Mouse (Mus musculus) MEL (cell line): ENCODE measurements around the gene Sp6. TPM values are rescaled to one million over a fixed set of nuclear protein-coding genes. Genes with fewer than 3 reads are reported as not detected.

Experiments
- DNase-seq: peaks from one replicate; pipeline ENCODE4 v3.0.0; 2011; ENCODE audit warnings: low read depth, low spot score
- H3K27ac ChIP-seq: 2 replicates; pipeline ENCODE4 v1.5.1; 2012; ENCODE audit warnings: low read depth, mild to moderate bottlenecking, control low read depth, low read length, moderate library complexity; ENCODE audit not compliant: control insufficient read depth
- H3K27me3 ChIP-seq, 2 experiments: fragments of 150-350 bp in 1 of 2; sonication (generic) in 1 of 2; 2 replicates each; pipeline ENCODE4 v1.6.1; 2012; ENCODE audit warnings: low read length in 2 of 2, mild to moderate bottlenecking in 2 of 2, improper control_type of control experiment in 1 of 2, moderate library complexity in 1 of 2; ENCODE audit not compliant: insufficient read depth in 2 of 2, control insufficient read depth in 1 of 2
- H3K36me3 ChIP-seq, 2 experiments: 2 replicates each; pipeline ENCODE4 v1.6.1; 2012 to 2014; ENCODE audit warnings: low read length in 2 of 2, improper control_type of control experiment in 1 of 2, inconsistent platforms in 1 of 2, mild to moderate bottlenecking in 1 of 2; ENCODE audit not compliant: insufficient read depth in 2 of 2, control insufficient read depth in 1 of 2
- H3K4me1 ChIP-seq, 2 experiments: fragments of 150-350 bp in 1 of 2; sonication (generic) in 1 of 2; 2 replicates each; pipeline ENCODE4 v1.6.1; 2012; ENCODE audit warnings: low read length in 2 of 2, improper control_type of control experiment in 1 of 2, mild to moderate bottlenecking in 1 of 2; ENCODE audit not compliant: insufficient read depth in 2 of 2, control insufficient read depth in 1 of 2
- H3K4me3 ChIP-seq, 2 experiments: fragments of 150-350 bp in 1 of 2; sonication (generic) in 1 of 2; 2 replicates each; pipeline ENCODE4 v1.5.1; 2012; ENCODE audit warnings: low read depth in 2 of 2, low read length in 2 of 2, mild to moderate bottlenecking in 2 of 2, moderate library complexity in 2 of 2, control low read depth in 1 of 2, improper control_type of control experiment in 1 of 2; ENCODE audit not compliant: control insufficient read depth in 1 of 2, insufficient read depth in 1 of 2
- H3K79me2 ChIP-seq: 2 replicates; pipeline ENCODE4 v1.6.1; 2012; ENCODE audit warnings: mild to moderate bottlenecking, low read length, moderate library complexity; ENCODE audit not compliant: control insufficient read depth, poor library complexity, insufficient read depth
- H3K9ac ChIP-seq: 2 replicates; pipeline ENCODE4 v1.6.1; 2012; ENCODE audit warnings: low read depth, mild to moderate bottlenecking, control low read depth, low read length, moderate library complexity; ENCODE audit not compliant: control insufficient read depth, poor library complexity, severe bottlenecking
- H3K9me3 ChIP-seq: fragments of 150-350 bp; sonication (generic); replicated peaks from 2 replicates; pipeline ENCODE4 v1.6.1; 2012; ENCODE audit warnings: mild to moderate bottlenecking, low read length, improper control_type of control experiment, moderate library complexity; ENCODE audit not compliant: insufficient read depth
- BHLHE40 ChIP-seq: IDR thresholded peaks from 2 replicates; pipeline ENCODE4 v1.6.1; 2012; ENCODE audit warnings: low read depth, mild to moderate bottlenecking, inconsistent platforms, low read length, improper control_type of control experiment, borderline replicate concordance
- CHD1 ChIP-seq: IDR thresholded peaks from 2 replicates; pipeline ENCODE4 v1.6.1; 2012; ENCODE audit warnings: low read depth, mild to moderate bottlenecking, inconsistent platforms, low read length, improper control_type of control experiment
- CHD2 ChIP-seq: IDR thresholded peaks from 2 replicates; pipeline ENCODE4 v1.6.1; 2011; ENCODE audit warnings: low read length, improper control_type of control experiment
- CTCF ChIP-seq, 3 experiments: IDR thresholded peaks in 2 of 3; conservative IDR thresholded peaks in 1 of 3; 2 replicates each; pipeline ENCODE4 v1.5.1; 2011 to 2012; ENCODE audit warnings: low read length in 3 of 3, low read depth in 2 of 3, mild to moderate bottlenecking in 2 of 3, improper control_type of control experiment in 1 of 3, inconsistent platforms in 1 of 3, mixed read lengths in 1 of 3, moderate library complexity in 1 of 3; ENCODE audit not compliant: control insufficient read depth in 1 of 3, insufficient read depth in 1 of 3, poor library complexity in 1 of 3, severe bottlenecking in 1 of 3
- E2F4 ChIP-seq: IDR thresholded peaks from 2 replicates; pipeline ENCODE4 v1.6.1; 2011; ENCODE audit warnings: low read depth, low read length, improper control_type of control experiment, borderline replicate concordance
- ELF1 ChIP-seq: IDR thresholded peaks from 2 replicates; pipeline ENCODE4 v1.6.1; 2014; ENCODE audit warnings: low read depth, mild to moderate bottlenecking, inconsistent platforms, low read length, improper control_type of control experiment, moderate library complexity
- EP300 ChIP-seq, 2 experiments: IDR thresholded peaks; 2 replicates each; pipeline ENCODE4 v1.6.1; 2011; ENCODE audit warnings: improper control_type of control experiment in 2 of 2, low read length in 2 of 2, low read depth in 1 of 2, mild to moderate bottlenecking in 1 of 2
- GABPA ChIP-seq: IDR thresholded peaks from 2 replicates; pipeline ENCODE4 v1.6.1; 2012; ENCODE audit warnings: low read depth, mild to moderate bottlenecking, inconsistent platforms, low read length, improper control_type of control experiment, moderate library complexity
- GATA1 ChIP-seq: IDR thresholded peaks from 2 replicates; pipeline ENCODE4 v1.6.1; 2011; ENCODE audit warnings: low read depth, low read length, improper control_type of control experiment
- HCFC1 ChIP-seq: IDR thresholded peaks from 2 replicates; pipeline ENCODE4 v1.6.1; 2012; ENCODE audit warnings: low read depth, mild to moderate bottlenecking, inconsistent platforms, low read length, improper control_type of control experiment, moderate library complexity
- MAFK ChIP-seq: IDR thresholded peaks from 2 replicates; pipeline ENCODE4 v1.6.1; 2011; ENCODE audit warnings: low read depth, mild to moderate bottlenecking, low read length, improper control_type of control experiment, borderline replicate concordance
- MAX ChIP-seq: IDR thresholded peaks from 2 replicates; pipeline ENCODE4 v1.6.1; 2011; ENCODE audit warnings: low read length, improper control_type of control experiment
- MAZ ChIP-seq: IDR thresholded peaks from 2 replicates; pipeline ENCODE4 v1.6.1; 2012; ENCODE audit warnings: low read depth, mild to moderate bottlenecking, inconsistent platforms, low read length, improper control_type of control experiment
- MEF2A ChIP-seq: IDR thresholded peaks from 2 replicates; pipeline ENCODE4 v1.6.1; 2014; ENCODE audit warnings: low read depth, mild to moderate bottlenecking, inconsistent platforms, low read length, improper control_type of control experiment; ENCODE audit not compliant: poor library complexity, insufficient replicate concordance, severe bottlenecking; ENCODE audit errors: extremely low read depth
- MXI1 ChIP-seq: IDR thresholded peaks from 2 replicates; pipeline ENCODE4 v1.6.1; 2011; ENCODE audit warnings: mild to moderate bottlenecking, low read depth, low read length, improper control_type of control experiment
- MYB ChIP-seq: IDR thresholded peaks from 2 replicates; pipeline ENCODE4 v1.6.1; 2011; ENCODE audit warnings: mild to moderate bottlenecking, low read depth, low read length, improper control_type of control experiment
- MYC ChIP-seq: IDR thresholded peaks from 2 replicates; pipeline ENCODE4 v1.6.1; 2011; ENCODE audit warnings: low read depth, mild to moderate bottlenecking, low read length, improper control_type of control experiment, moderate library complexity
- NELFE ChIP-seq: IDR thresholded peaks from 2 replicates; pipeline ENCODE4 v1.6.1; 2011; ENCODE audit warnings: low read depth, low read length, improper control_type of control experiment
- NRF1 ChIP-seq: IDR thresholded peaks from 2 replicates; pipeline ENCODE4 v1.6.1; 2014; ENCODE audit warnings: low read depth, mild to moderate bottlenecking, inconsistent platforms, low read length, improper control_type of control experiment, moderate library complexity; ENCODE audit not compliant: poor library complexity, insufficient read depth, severe bottlenecking
- POLR2A ChIP-seq, 2 experiments: IDR thresholded peaks; 2 replicates each; pipeline ENCODE4 v1.6.1; 2011 to 2012; ENCODE audit warnings: low read length in 2 of 2, mild to moderate bottlenecking in 2 of 2, control low read depth in 1 of 2, improper control_type of control experiment in 1 of 2, low read depth in 1 of 2, moderate library complexity in 1 of 2; ENCODE audit not compliant: control insufficient read depth in 1 of 2, insufficient read depth in 1 of 2, poor library complexity in 1 of 2
- POLR2AphosphoS2 ChIP-seq: IDR thresholded peaks from 2 replicates; pipeline ENCODE4 v1.6.1; 2011; ENCODE audit warnings: low read length, improper control_type of control experiment
- POLR2AphosphoS5 ChIP-seq: IDR thresholded peaks from 2 replicates; pipeline ENCODE4 v1.6.1; 2012; ENCODE audit warnings: low read depth, borderline replicate concordance, mild to moderate bottlenecking, inconsistent platforms, low read length, moderate library complexity, mixed read lengths
- RAD21 ChIP-seq: IDR thresholded peaks from 2 replicates; pipeline ENCODE4 v1.6.1; 2011; ENCODE audit warnings: mild to moderate bottlenecking, low read depth, low read length, improper control_type of control experiment
- RCOR1 ChIP-seq: IDR thresholded peaks from 2 replicates; pipeline ENCODE4 v1.6.1; 2012; ENCODE audit warnings: low read depth, mild to moderate bottlenecking, inconsistent platforms, low read length, improper control_type of control experiment
- SIN3A ChIP-seq: IDR thresholded peaks from 2 replicates; pipeline ENCODE4 v1.6.1; 2012; ENCODE audit warnings: low read length, improper control_type of control experiment, inconsistent platforms
- SMC3 ChIP-seq: IDR thresholded peaks from 2 replicates; pipeline ENCODE4 v1.6.1; 2011; ENCODE audit warnings: low read depth, low read length, improper control_type of control experiment
- TAL1 ChIP-seq: IDR thresholded peaks from 2 replicates; pipeline ENCODE4 v1.6.1; 2012; ENCODE audit warnings: mild to moderate bottlenecking, inconsistent platforms, low read length, moderate library complexity, mixed read lengths
- TBP ChIP-seq: IDR thresholded peaks from 2 replicates; pipeline ENCODE4 v1.8.0; 2011; ENCODE audit warnings: low read depth, low read length, improper control_type of control experiment
- TCF12 ChIP-seq: IDR thresholded peaks from 2 replicates; pipeline ENCODE4 v1.6.1; 2014; ENCODE audit warnings: low read depth, mild to moderate bottlenecking, inconsistent platforms, low read length, improper control_type of control experiment, moderate library complexity
- UBTF ChIP-seq: IDR thresholded peaks from 2 replicates; pipeline ENCODE4 v1.6.1; 2012; ENCODE audit warnings: low read depth, mild to moderate bottlenecking, inconsistent platforms, low read length, improper control_type of control experiment, moderate library complexity, borderline replicate concordance; ENCODE audit not compliant: insufficient read depth
- USF1 ChIP-seq: IDR thresholded peaks from 2 replicates; pipeline ENCODE4 v1.6.1; 2014; ENCODE audit warnings: low read depth, mild to moderate bottlenecking, inconsistent platforms, low read length, improper control_type of control experiment, moderate library complexity
- USF2 ChIP-seq, 2 experiments: IDR thresholded peaks; 2 replicates each; pipeline ENCODE4 v1.6.1; 2011 to 2012; ENCODE audit warnings: improper control_type of control experiment in 2 of 2, low read length in 2 of 2, borderline replicate concordance in 1 of 2, inconsistent platforms in 1 of 2, low read depth in 1 of 2, mild to moderate bottlenecking in 1 of 2; ENCODE audit not compliant: insufficient read depth in 1 of 2
- ZC3H11A ChIP-seq: IDR thresholded peaks from 2 replicates; pipeline ENCODE4 v1.6.1; 2012; ENCODE audit warnings: low read depth, mild to moderate bottlenecking, inconsistent platforms, low read length, improper control_type of control experiment
- ZMIZ1 ChIP-seq: IDR thresholded peaks from 2 replicates; pipeline ENCODE4 v1.6.1; 2012; ENCODE audit warnings: low read depth, mild to moderate bottlenecking, inconsistent platforms, low read length, improper control_type of control experiment, moderate library complexity
- ZNF384 ChIP-seq: IDR thresholded peaks from 2 replicates; pipeline ENCODE4 v1.6.1; 2012; ENCODE audit warnings: low read depth, mild to moderate bottlenecking, inconsistent platforms, low read length, improper control_type of control experiment
- polyA plus RNA-seq, 2 experiments: library from polyadenylated mRNA; stranded (reverse) in 1 of 2; unstranded in 1 of 2; fragments of >175 nt in 1 of 2; fragments of >200 nt in 1 of 2; gene quantifications; 2 replicates each; pipeline versions ENCODE4 v1.2.1 to v1.2.4; 2012; ENCODE audit warnings: low replicate concordance in 2 of 2, low read depth in 1 of 2; ENCODE audit not compliant: insufficient read length in 2 of 2, insufficient read depth in 1 of 2, missing spikeins in 1 of 2
- total RNA-seq: library from RNA; depleted of rRNA; stranded (reverse); fragments of 300-350 nt; gene quantifications from 2 replicates; pipeline ENCODE4 v1.2.3, GENCODE M21; 2012

Sp6 gene
- total and polyA plus RNA-seq, 3 experiments: 0.04 TPM; not detected in 2

GRCm38 (mm10) chr11:97029686-97030417 is 16.7 kb downstream of the Sp6 start, which contains the start of gene Scrn2:
Gene Scrn2, plus strand, starts transcription at chr11:97029938.
- H3K9me3 ChIP-seq: no peaks in the 10 kb centered on the region
- no peaks in the 10 kb centered on the region for H3K27me3 ChIP-seq
- peak within 1 kb of the TSS; percentile 66 for H3K27ac ChIP-seq
- peaks cover 0 to 8% of the 10 kb centered on the region in 2 experiments; a peak in 2 of 4 replicates for H3K36me3 ChIP-seq
- H3K4me3 ChIP-seq: peak within 1 kb of the TSS; percentile 90 to 94
- peak; percentile 96 for DNase-seq
- H3K9ac ChIP-seq: peak within 1 kb of the TSS; percentile 90
- peaks cover 5 to 20% of the 10 kb centered on the region in 2 experiments for H3K4me1 ChIP-seq
- H3K79me2 ChIP-seq: peaks cover 6% of the 10 kb centered on the region
- no peak for TF ChIP-seq ZMIZ1
- TF ChIP-seq CHD1: 0 out of 2 replicates have a peak, but pooled peaks have one; percentile 8
- TF ChIP-seq EP300 (IDR thresholded peaks at IDR 0.05; ENCODE audit: low read depth in 1 of 2, low read length in 2 of 2): peak in 1 of 2 experiments; percentile 3; a peak in 2 of 4 replicates
- TF ChIP-seq CTCF (IDR thresholded peaks at IDR 0.05 in 2 of 3, conservative IDR thresholded peaks at IDR 0.05 in 1 of 3; ENCODE audit: control insufficient read depth in 1 of 3, insufficient read depth in 1 of 3, low read depth in 2 of 3, low read length in 3 of 3, poor library complexity in 1 of 3, severe bottlenecking in 1 of 3): peak; percentile 80 to 96 (median 90)
- peak; percentile 99 for TF ChIP-seq GATA1
- no peak; the same call in none of the 2 replicates for TF ChIP-seq NELFE
- TF ChIP-seq MYC: peak; percentile 59; the same call in 1 of the 2 replicates
- TF ChIP-seq SIN3A: peak; percentile 83
- peak; percentile 55; the same call in 1 of the 2 replicates for TF ChIP-seq ZNF384
- no peak for TF ChIP-seq CHD2
- 0 out of 2 replicates have a peak, but pooled peaks have one; percentile 8 for TF ChIP-seq USF1
- TF ChIP-seq ELF1: peak; percentile 52; the same call in 1 of the 2 replicates
- TF ChIP-seq MAFK: no peak
- no peak for TF ChIP-seq UBTF
- TF ChIP-seq ZC3H11A: peak; percentile 5; the same call in 1 of the 2 replicates
- peak; percentile 43 for TF ChIP-seq TBP
- 0 out of 2 replicates have a peak, but pooled peaks have one; percentile 10 for TF ChIP-seq BHLHE40
- peak; percentile 81 for TF ChIP-seq MAX
- TF ChIP-seq RCOR1: peak; percentile 78
- no peak; the same call in 1 of the 2 replicates for TF ChIP-seq POLR2AphosphoS5
- no peak for TF ChIP-seq MYB
- TF ChIP-seq TAL1: no peak
- TF ChIP-seq MEF2A: no peak
- peak; percentile 47; the same call in 1 of the 2 replicates for TF ChIP-seq MAZ
- no peak for TF ChIP-seq POLR2AphosphoS2
- peak; percentile 77 for TF ChIP-seq HCFC1
- TF ChIP-seq USF2 (IDR thresholded peaks at IDR 0.05; ENCODE audit: borderline replicate concordance in 1 of 2, insufficient read depth in 1 of 2, low read depth in 1 of 2, low read length in 2 of 2): no peak
- TF ChIP-seq SMC3: peak; percentile 76
- TF ChIP-seq NRF1: peak; percentile 86
- peak; percentile 43 for TF ChIP-seq RAD21
- no peak for TF ChIP-seq TCF12
- no peak for TF ChIP-seq GABPA
- peak in 1 of 2 experiments; percentile 71; a peak in 2 of 4 replicates for TF ChIP-seq POLR2A (IDR thresholded peaks at IDR 0.05; ENCODE audit: control insufficient read depth in 1 of 2, insufficient read depth in 1 of 2, low read depth in 1 of 2, low read length in 2 of 2, poor library complexity in 1 of 2)
- TF ChIP-seq E2F4: no peak; the same call in none of the 2 replicates
- TF ChIP-seq MXI1: peak; percentile 93
